Mouse (Mus musculus) forebrain, postnatal 0 days (tissue): Measurements from ENCODE around the gene Negr1. TPM values are rescaled to one million over a fixed set of nuclear protein-coding genes. Genes with fewer than 3 reads are reported as not detected.

Experiments
- ATAC-seq: fragments of 200-750 bp; cut with Nextera tagmentation; 2 replicates; pipeline ENCODE4 v1.8.0; 2017; ENCODE audit warnings: mild to moderate bottlenecking, moderate library complexity
- DNase-seq: peaks from one replicate; pipeline ENCODE4 v3.0.0-alpha.2; 2015
- H3K27ac ChIP-seq: fragments of 300-500 bp; sonication (generic); 2 replicates; pipeline ENCODE4 v1.5.1; 2014; ENCODE audit warnings: low read depth, mild to moderate bottlenecking, antibody characterized with exemption, low read length, moderate library complexity, mixed read lengths
- H3K27me3 ChIP-seq: fragments of 300-500 bp; sonication (generic); 2 replicates; pipeline ENCODE4 v1.6.1; 2014; ENCODE audit warnings: mild to moderate bottlenecking, low read length, mixed read lengths; ENCODE audit not compliant: insufficient read depth
- H3K36me3 ChIP-seq: fragments of 300-500 bp; sonication (generic); 2 replicates; pipeline ENCODE4 v1.6.1; 2014; ENCODE audit warnings: mild to moderate bottlenecking, moderate library complexity; ENCODE audit not compliant: insufficient read depth
- H3K4me1 ChIP-seq: fragments of 300-500 bp; sonication (generic); 2 replicates; pipeline ENCODE4 v1.6.1; 2014; ENCODE audit warnings: antibody characterized with exemption; ENCODE audit not compliant: insufficient read depth
- H3K4me2 ChIP-seq: fragments of 300-500 bp; sonication (generic); 2 replicates; pipeline ENCODE4 v1.6.1; 2014; ENCODE audit warnings: low read depth, mild to moderate bottlenecking, moderate library complexity
- H3K4me3 ChIP-seq: fragments of 300-500 bp; sonication (generic); 2 replicates; pipeline ENCODE4 v1.5.1; 2014; ENCODE audit warnings: low read depth, low read length, mixed read lengths
- H3K9ac ChIP-seq: fragments of 300-500 bp; sonication (generic); 2 replicates; pipeline ENCODE4 v1.6.1; 2014; ENCODE audit warnings: mild to moderate bottlenecking
- H3K9me3 ChIP-seq: fragments of 300-500 bp; sonication (generic); 2 replicates; pipeline ENCODE4 v1.6.1; 2016; ENCODE audit warnings: low read length
- CTCF ChIP-seq: sonication (generic); IDR thresholded peaks from 2 replicates; pipeline ENCODE4 v1.5.1; 2016; ENCODE audit warnings: antibody characterized with exemption, control low read depth, low read depth
- WGBS: fragments of 180-500 bp; shearing (Covaris S2); extraction: QIAGEN DNeasy Blood & Tissue Kit; methylation state at CpG from one replicate; pipeline ENCODE4 v1.1.7; 2014; 5-methylcytosine and 5-hydroxymethylcytosine counted together
- polyA plus RNA-seq: library from polyadenylated mRNA; unstranded; fragments of >200 nt; fragmentation: Nextera tagmentation; extraction: Ambion mirVana; gene quantifications from 2 replicates; pipeline ENCODE4 v1.2.1, GENCODE M21; 2015
- total RNA-seq: library from RNA; depleted of rRNA; stranded (reverse); fragments of >200 nt; gene quantifications from 2 replicates; pipeline ENCODE4 v1.2.3, GENCODE M21; 2014

Negr1 gene
- total and polyA plus RNA-seq, 2 experiments from 2014 or later = 65.0 to 205 TPM

- H3K36me3 ChIP-seq = no peaks in the 10 kb centered on the region
- WGBS = 98% methylated on average over 1 of the region's 1 CpGs
These were observed 534.7 kb downstream of the Negr1 start for GRCm38 (mm10) chr3:157096284-157096683.

GRCm38 (mm10) chr3:157097514-157097913, 535.9 kb downstream of the Negr1 start:
- DNase-seq = no peak
- H3K4me1 ChIP-seq = no peaks in the 10 kb centered on the region
- no peak for TF ChIP-seq CTCF
- no peak overlapping the region for H3K9ac ChIP-seq
- H3K27me3 ChIP-seq = no peaks in the 10 kb centered on the region
- no peak overlapping the region for H3K4me3 ChIP-seq
- no peak overlapping the region for H3K4me2 ChIP-seq
- no peaks in the 10 kb centered on the region for H3K36me3 ChIP-seq
- no peaks in the 10 kb centered on the region for H3K9me3 ChIP-seq
- no peak for ATAC-seq
- H3K27ac ChIP-seq = no peak overlapping the region

More at GRCm38 (mm10) chr3:157096284-157096683, 534.7 kb downstream of the Negr1 start:
- Histone ChIP-seq H3K27ac (no peak overlapping the region), H3K4me3 (no peak overlapping the region), H3K27me3 (no peaks in the 10 kb centered on the region), H3K9ac (no peak overlapping the region), H3K4me2 (no peak overlapping the region), H3K9me3 (no peaks in the 10 kb centered on the region), H3K4me1 (no peaks in the 10 kb centered on the region)
- TF ChIP-seq CTCF = no peak
- ATAC-seq (no peak), DNase-seq (no peak)

GRCm38 (mm10) chr3:157098417-157098816, 536.8 kb downstream of the Negr1 start:
- Histone ChIP-seq H3K4me1 (no peaks in the 10 kb centered on the region), H3K27me3 (no peaks in the 10 kb centered on the region), H3K4me2 (no peak overlapping the region), H3K36me3 (no peaks in the 10 kb centered on the region), H3K9ac (no peak overlapping the region), H3K4me3 (no peak overlapping the region), H3K9me3 (no peaks in the 10 kb centered on the region), H3K27ac (no peak overlapping the region)
- no peak for TF ChIP-seq CTCF
- WGBS = 49% methylated on average over 6 of the region's 6 CpGs
- DNase-seq (no peak), ATAC-seq (no peak)

GRCm38 (mm10) chr3:157104866-157105579, 543.4 kb downstream of the Negr1 start:
- WGBS = 96% methylated on average over 3 of the region's 3 CpGs
- ATAC-seq = no peak
- no peak for TF ChIP-seq CTCF

GRCm38 (mm10) chr3:157105580-157106264, 544.1 kb downstream of the Negr1 start:
- H3K27me3 ChIP-seq = no peaks in the 10 kb centered on the region
- no peak overlapping the region for H3K4me3 ChIP-seq
- WGBS = 72% methylated on average over 6 of the region's 6 CpGs
- no peak overlapping the region for H3K27ac ChIP-seq
- DNase-seq (no peak), ATAC-seq (no peak)
- no peak overlapping the region for H3K4me2 ChIP-seq
- no peaks in the 10 kb centered on the region for H3K36me3 ChIP-seq
- H3K9me3 ChIP-seq = no peaks in the 10 kb centered on the region
- TF ChIP-seq CTCF = no peak
- no peaks in the 10 kb centered on the region for H3K4me1 ChIP-seq
- H3K9ac ChIP-seq = no peak overlapping the region

More at GRCm38 (mm10) chr3:157104866-157105579, 543.4 kb downstream of the Negr1 start:
- Histone ChIP-seq H3K4me1 (no peaks in the 10 kb centered on the region), H3K27ac (no peak overlapping the region), H3K27me3 (no peaks in the 10 kb centered on the region), H3K9me3 (no peaks in the 10 kb centered on the region), H3K9ac (no peak overlapping the region), H3K36me3 (no peaks in the 10 kb centered on the region), H3K4me2 (no peak overlapping the region), H3K4me3 (no peak overlapping the region)
- no peak for DNase-seq

- Histone ChIP-seq H3K27me3 (no peaks in the 10 kb centered on the region), H3K4me2 (no peak overlapping the region), H3K4me1 (no peaks in the 10 kb centered on the region), H3K27ac (no peak overlapping the region), H3K9me3 (no peaks in the 10 kb centered on the region), H3K4me3 (no peak overlapping the region), H3K36me3 (no peaks in the 10 kb centered on the region), H3K9ac (no peak overlapping the region)
- no peak for DNase-seq
- WGBS = 81% methylated on average over 2 of the region's 2 CpGs
- ATAC-seq = no peak
- TF ChIP-seq CTCF = no peak
These were observed 546.6 kb downstream of the Negr1 start for GRCm38 (mm10) chr3:157108156-157108555.

- Histone ChIP-seq H3K4me3 (no peak overlapping the region), H3K27ac (no peak overlapping the region), H3K9me3 (no peaks in the 10 kb centered on the region), H3K36me3 (no peaks in the 10 kb centered on the region), H3K4me1 (no peaks in the 10 kb centered on the region), H3K4me2 (no peak overlapping the region), H3K9ac (no peak overlapping the region), H3K27me3 (no peaks in the 10 kb centered on the region)
- peak; percentile 84 for ATAC-seq
- peak; percentile 73 for TF ChIP-seq CTCF
- peak; percentile 76 for DNase-seq
These were observed 547.7 kb downstream of the Negr1 start for GRCm38 (mm10) chr3:157109308-157109707.
